Mouse (Mus musculus) E14TG2a.4 (cell line): Measurements from ENCODE around the gene Pdzd7.

Experiments
- H3K27me3 ChIP-seq: 2 replicates; pipeline ENCODE4 v1.6.1; 2014; ENCODE audit warnings: low read length, control low read depth; ENCODE audit not compliant: insufficient read depth
- H3K36me3 ChIP-seq: 2 replicates; pipeline ENCODE4 v1.6.1; 2014; ENCODE audit warnings: low read length, control low read depth; ENCODE audit not compliant: insufficient read depth
- H3K4me1 ChIP-seq: replicated peaks from 2 replicates; pipeline ENCODE4 v1.6.1; 2014; ENCODE audit warnings: low read depth, low read length, control low read depth
- H3K4me3 ChIP-seq: replicated peaks from 2 replicates; pipeline ENCODE4 v1.5.1; 2014; ENCODE audit warnings: mild to moderate bottlenecking, low read length
- H3K9me3 ChIP-seq: 2 replicates; pipeline ENCODE4 v1.6.1; 2014; ENCODE audit warnings: low read length, control low read depth
- CTCF ChIP-seq: conservative IDR thresholded peaks from 2 replicates; pipeline ENCODE4 v1.5.1; 2014; ENCODE audit warnings: low read length
- NANOG ChIP-seq: IDR thresholded peaks from 2 replicates; pipeline ENCODE4 v1.6.1; 2014; ENCODE audit warnings: borderline replicate concordance, low read length, mixed read lengths
- POU5F1 ChIP-seq: IDR thresholded peaks from 2 replicates; pipeline ENCODE4 v1.6.1; 2014; ENCODE audit warnings: low read length, borderline replicate concordance

Gene Pdzd7

GRCm38 (mm10) chr19:45018351-45018831 is 27.1 kb downstream of the Pdzd7 start:
- Histone ChIP-seq H3K36me3 (peaks cover 20% of the 10 kb centered on the region), H3K4me1 (peaks cover 67% of the 10 kb centered on the region), H3K4me3 (peak overlapping the region; percentile 75), H3K9me3 (no peaks in the 10 kb centered on the region), H3K27me3 (peaks cover 10% of the 10 kb centered on the region)
- no peak for TF ChIP-seq POU5F1
- TF ChIP-seq CTCF = no peak
- no peak for TF ChIP-seq NANOG

GRCm38 (mm10) chr19:45017909-45018308 is 27.6 kb downstream of the Pdzd7 start:
- H3K36me3 ChIP-seq = peaks cover 25% of the 10 kb centered on the region
- peaks cover 10% of the 10 kb centered on the region for H3K27me3 ChIP-seq
- no peak for TF ChIP-seq POU5F1
- TF ChIP-seq CTCF = no peak
- no peak for TF ChIP-seq NANOG
- no peaks in the 10 kb centered on the region for H3K9me3 ChIP-seq
- H3K4me1 ChIP-seq = peaks cover 71% of the 10 kb centered on the region
- peak overlapping the region; percentile 75 for H3K4me3 ChIP-seq

- Histone ChIP-seq H3K4me1 (peaks cover 77% of the 10 kb centered on the region), H3K27me3 (peaks cover 10% of the 10 kb centered on the region), H3K4me3 (peak overlapping the region; percentile 75), H3K9me3 (no peaks in the 10 kb centered on the region), H3K36me3 (peaks cover 26% of the 10 kb centered on the region)
- TF ChIP-seq CTCF (no peak), POU5F1 (no peak), NANOG (no peak)
Observed at GRCm38 (mm10) chr19:45017216-45017771, 28.2 kb downstream of the Pdzd7 start.

- peaks cover 83% of the 10 kb centered on the region for H3K4me1 ChIP-seq
- H3K36me3 ChIP-seq = peaks cover 26% of the 10 kb centered on the region
- no peak for TF ChIP-seq CTCF
- TF ChIP-seq NANOG = no peak
- TF ChIP-seq POU5F1 = no peak
- peaks cover 10% of the 10 kb centered on the region for H3K27me3 ChIP-seq
- peak overlapping the region; percentile 80 for H3K4me3 ChIP-seq
- H3K9me3 ChIP-seq = no peaks in the 10 kb centered on the region
Observed at GRCm38 (mm10) chr19:45016341-45017215, 28.9 kb downstream of the Pdzd7 start.

- peaks cover 29% of the 10 kb centered on the region for H3K36me3 ChIP-seq
- peaks cover 10% of the 10 kb centered on the region for H3K27me3 ChIP-seq
- H3K9me3 ChIP-seq = no peaks in the 10 kb centered on the region
- H3K4me1 ChIP-seq = peaks cover 81% of the 10 kb centered on the region
- TF ChIP-seq POU5F1 (no peak), CTCF (no peak), NANOG (no peak)
- peak overlapping the region; percentile 80 for H3K4me3 ChIP-seq
Observed at GRCm38 (mm10) chr19:45015518-45016281, 29.8 kb downstream of the Pdzd7 start.

GRCm38 (mm10) chr19:45014981-45015402 is 30.5 kb downstream of the Pdzd7 start:
- peak overlapping the region; percentile 80 for H3K4me3 ChIP-seq
- H3K4me1 ChIP-seq = peaks cover 81% of the 10 kb centered on the region
- peaks cover 36% of the 10 kb centered on the region for H3K36me3 ChIP-seq
- peaks cover 10% of the 10 kb centered on the region for H3K27me3 ChIP-seq
- H3K9me3 ChIP-seq = no peaks in the 10 kb centered on the region
- TF ChIP-seq NANOG = no peak
- no peak for TF ChIP-seq POU5F1
- TF ChIP-seq CTCF = no peak

GRCm38 (mm10) chr19:45014335-45014971 is 31.1 kb downstream of the Pdzd7 start, which contains the start of gene Lzts2:
Gene Lzts2 (plus strand): TSS chr19:45014414.
- peak within 1 kb of the TSS; percentile 80 for H3K4me3 ChIP-seq
- no peaks in the 10 kb centered on the region for H3K9me3 ChIP-seq
- peaks cover 10% of the 10 kb centered on the region for H3K27me3 ChIP-seq
- no peak for TF ChIP-seq NANOG
- TF ChIP-seq CTCF = no peak
- TF ChIP-seq POU5F1 = no peak
- H3K4me1 ChIP-seq = peaks cover 80% of the 10 kb centered on the region
- H3K36me3 ChIP-seq = peaks cover 41% of the 10 kb centered on the region
